Mouse (Mus musculus): ENCODE measurements around the gene Mcur1. TPM values are rescaled to one million over a fixed set of nuclear protein-coding genes. Genes with fewer than 3 reads are reported as not detected.

The Mcur1 gene
- polyA plus RNA-seq, 2 experiments = 18.1 to 19.7 TPM

- Histone ChIP-seq H3K27ac (replicated peaks; ENCODE audit: low read depth, low read length) (no peak overlapping the region), H3K9ac (ENCODE audit: low read depth, low read length, severe bottlenecking) (no peak overlapping the region), H3K27me3 (ENCODE audit: control insufficient read depth, insufficient read depth, low read length) (no peaks in the 10 kb centered on the region), H3K4me2 (replicated peaks; ENCODE audit: low read depth, low read length, severe bottlenecking) (no peak overlapping the region), H3K9me3 (ENCODE audit: control insufficient read depth, low read length) (no peaks in the 10 kb centered on the region), H3K4me1 (ENCODE audit: control insufficient read depth, insufficient read depth, low read length) (peaks cover 19% of the 10 kb centered on the region), H3K36me3 (ENCODE audit: control insufficient read depth, insufficient read depth, low read length) (no peaks in the 10 kb centered on the region), H3K4me3 (replicated peaks; ENCODE audit: low read length) (no peak overlapping the region)
- 77% methylated on average over 2 of the region's 2 CpGs for WGBS
- DNase-seq (ENCODE audit: low spot score) (no peak), ATAC-seq (ENCODE audit: low FRiP score, low read depth) (no peak)
- TF ChIP-seq POLR2A (IDR thresholded peaks at IDR 0.05; ENCODE audit: borderline replicate concordance, extremely low read depth, insufficient read depth, insufficient read length) = no peak
Observed at GRCm38 (mm10) chr13:43585335-43585734, 25.3 kb upstream of the Mcur1 start.

GRCm38 (mm10) chr13:43583504-43583903 is 23.5 kb upstream of the Mcur1 start:
- Histone ChIP-seq H3K27me3 (ENCODE audit: control insufficient read depth, insufficient read depth, low read length) (no peaks in the 10 kb centered on the region), H3K4me1 (ENCODE audit: control insufficient read depth, insufficient read depth, low read length) (peaks cover 13% of the 10 kb centered on the region), H3K9ac (ENCODE audit: low read depth, low read length, severe bottlenecking) (no peak overlapping the region), H3K27ac (replicated peaks; ENCODE audit: low read depth, low read length) (no peak overlapping the region), H3K4me2 (replicated peaks; ENCODE audit: low read depth, low read length, severe bottlenecking) (no peak overlapping the region), H3K4me3 (replicated peaks; ENCODE audit: low read length) (no peak overlapping the region), H3K9me3 (ENCODE audit: control insufficient read depth, low read length) (no peaks in the 10 kb centered on the region), H3K36me3 (ENCODE audit: control insufficient read depth, insufficient read depth, low read length) (no peaks in the 10 kb centered on the region)
- ATAC-seq (ENCODE audit: low FRiP score, low read depth) (no peak), DNase-seq (ENCODE audit: low spot score) (no peak)
- 40% methylated on average over 8 of the region's 8 CpGs for WGBS
- no peak for TF ChIP-seq POLR2A (IDR thresholded peaks at IDR 0.05; ENCODE audit: borderline replicate concordance, extremely low read depth, insufficient read depth, insufficient read length)

GRCm38 (mm10) chr13:43582961-43583360 is 23.0 kb upstream of the Mcur1 start:
- 47% methylated on average over 16 of the region's 16 CpGs for WGBS
- H3K4me1 ChIP-seq (ENCODE audit: control insufficient read depth, insufficient read depth, low read length) = peaks cover 8% of the 10 kb centered on the region
- no peak for ATAC-seq (ENCODE audit: low FRiP score, low read depth)
- DNase-seq (ENCODE audit: low spot score) = no peak
- no peaks in the 10 kb centered on the region for H3K36me3 ChIP-seq (ENCODE audit: control insufficient read depth, insufficient read depth, low read length)
- no peaks in the 10 kb centered on the region for H3K27me3 ChIP-seq (ENCODE audit: control insufficient read depth, insufficient read depth, low read length)
- no peak overlapping the region for H3K27ac ChIP-seq (replicated peaks; ENCODE audit: low read depth, low read length)
- TF ChIP-seq POLR2A (IDR thresholded peaks at IDR 0.05; ENCODE audit: borderline replicate concordance, extremely low read depth, insufficient read depth, insufficient read length) = no peak
- H3K4me2 ChIP-seq (replicated peaks; ENCODE audit: low read depth, low read length, severe bottlenecking) = no peak overlapping the region
- H3K9ac ChIP-seq (ENCODE audit: low read depth, low read length, severe bottlenecking) = no peak overlapping the region
- H3K9me3 ChIP-seq (ENCODE audit: control insufficient read depth, low read length) = no peaks in the 10 kb centered on the region
- no peak overlapping the region for H3K4me3 ChIP-seq (replicated peaks; ENCODE audit: low read length)

- H3K9ac ChIP-seq (ENCODE audit: low read depth, low read length, severe bottlenecking) = no peak overlapping the region
- H3K36me3 ChIP-seq (ENCODE audit: control insufficient read depth, insufficient read depth, low read length) = no peaks in the 10 kb centered on the region
- no peaks in the 10 kb centered on the region for H3K27me3 ChIP-seq (ENCODE audit: control insufficient read depth, insufficient read depth, low read length)
- no peak overlapping the region for H3K4me2 ChIP-seq (replicated peaks; ENCODE audit: low read depth, low read length, severe bottlenecking)
- no peak overlapping the region for H3K4me3 ChIP-seq (replicated peaks; ENCODE audit: low read length)
- peaks cover 6% of the 10 kb centered on the region for H3K4me1 ChIP-seq (ENCODE audit: control insufficient read depth, insufficient read depth, low read length)
- no peaks in the 10 kb centered on the region for H3K9me3 ChIP-seq (ENCODE audit: control insufficient read depth, low read length)
- DNase-seq (ENCODE audit: low spot score) (no peak), ATAC-seq (ENCODE audit: low FRiP score, low read depth) (no peak)
- WGBS = 86% methylated on average over 5 of the region's 5 CpGs
- TF ChIP-seq POLR2A (IDR thresholded peaks at IDR 0.05; ENCODE audit: borderline replicate concordance, extremely low read depth, insufficient read depth, insufficient read length) = no peak
- H3K27ac ChIP-seq (replicated peaks; ENCODE audit: low read depth, low read length) = no peak overlapping the region
Observed at GRCm38 (mm10) chr13:43580661-43581060, 20.7 kb upstream of the Mcur1 start.

- H3K4me2 ChIP-seq (replicated peaks; ENCODE audit: low read depth, low read length, severe bottlenecking) = no peak overlapping the region
- H3K27me3 ChIP-seq (ENCODE audit: control insufficient read depth, insufficient read depth, low read length) = no peaks in the 10 kb centered on the region
- H3K4me3 ChIP-seq (replicated peaks; ENCODE audit: low read length) = no peak overlapping the region
- H3K9me3 ChIP-seq (ENCODE audit: control insufficient read depth, low read length) = no peaks in the 10 kb centered on the region
- no peak overlapping the region for H3K9ac ChIP-seq (ENCODE audit: low read depth, low read length, severe bottlenecking)
- ATAC-seq (ENCODE audit: low FRiP score, low read depth) = no peak
- H3K27ac ChIP-seq (replicated peaks; ENCODE audit: low read depth, low read length) = no peak overlapping the region
- DNase-seq (ENCODE audit: low spot score) = peak; percentile 59
- no peak for TF ChIP-seq POLR2A (IDR thresholded peaks at IDR 0.05; ENCODE audit: borderline replicate concordance, extremely low read depth, insufficient read depth, insufficient read length)
- H3K4me1 ChIP-seq (ENCODE audit: control insufficient read depth, insufficient read depth, low read length) = peaks cover 6% of the 10 kb centered on the region
- no peaks in the 10 kb centered on the region for H3K36me3 ChIP-seq (ENCODE audit: control insufficient read depth, insufficient read depth, low read length)
- WGBS = 26% methylated on average over 18 of the region's 18 CpGs
Observed at GRCm38 (mm10) chr13:43579740-43580139, 19.7 kb upstream of the Mcur1 start.

GRCm38 (mm10) chr13:43577766-43578165 is 17.8 kb upstream of the Mcur1 start:
- no peak overlapping the region for H3K4me2 ChIP-seq (replicated peaks; ENCODE audit: low read depth, low read length, severe bottlenecking)
- DNase-seq (ENCODE audit: low spot score) = no peak
- 85% methylated on average over 12 of the region's 12 CpGs for WGBS

More at GRCm38 (mm10) chr13:43577766-43578165, 17.8 kb upstream of the Mcur1 start:
- Histone ChIP-seq H3K27ac (replicated peaks; ENCODE audit: low read depth, low read length) (no peak overlapping the region), H3K4me3 (replicated peaks; ENCODE audit: low read length) (no peak overlapping the region), H3K36me3 (ENCODE audit: control insufficient read depth, insufficient read depth, low read length) (no peaks in the 10 kb centered on the region), H3K4me1 (ENCODE audit: control insufficient read depth, insufficient read depth, low read length) (peaks cover 2% of the 10 kb centered on the region; the same call in 1 of the 2 replicates), H3K9me3 (ENCODE audit: control insufficient read depth, low read length) (no peaks in the 10 kb centered on the region), H3K27me3 (ENCODE audit: control insufficient read depth, insufficient read depth, low read length) (no peaks in the 10 kb centered on the region), H3K9ac (ENCODE audit: low read depth, low read length, severe bottlenecking) (no peak overlapping the region)
- ATAC-seq (ENCODE audit: low FRiP score, low read depth) = no peak
- no peak for TF ChIP-seq POLR2A (IDR thresholded peaks at IDR 0.05; ENCODE audit: borderline replicate concordance, extremely low read depth, insufficient read depth, insufficient read length)

All from limb, embryonic 14.5 days (tissue).